Mouse (Mus musculus): ENCODE results near the gene Tceal1. TPM values are rescaled to one million over a fixed set of nuclear protein-coding genes. Genes with fewer than 3 reads are reported as not detected.

The Tceal1 gene
- polyA plus RNA-seq, 1 experiment from 2014 or later, result 11.5 TPM

DNA sequence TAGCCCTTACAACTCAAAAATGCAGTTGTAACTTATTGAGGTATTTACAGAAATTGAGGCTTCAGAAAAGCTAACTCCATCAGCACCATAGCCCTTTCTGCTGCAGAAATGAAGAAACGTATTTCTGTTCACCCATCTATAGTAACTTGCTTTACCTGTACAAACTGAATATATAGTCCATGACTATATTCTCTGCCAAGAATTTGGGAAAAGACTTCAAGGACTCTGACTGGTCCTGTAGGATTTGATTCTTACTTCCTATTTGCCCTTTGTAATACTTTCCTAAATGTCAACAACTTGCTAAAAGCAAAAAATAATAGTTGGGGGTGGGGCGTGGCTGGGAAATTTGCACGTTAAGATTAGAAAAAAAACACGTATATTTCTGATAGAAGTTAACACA, 24.2 kb downstream of the Tceal1 start:
- Histone ChIP-seq H3K4me3 (no peak overlapping the region), H3K9ac (no peak overlapping the region), H3K27ac (no peak overlapping the region), H3K4me2 (no peak overlapping the region), H3K27me3 (no peaks in the 10 kb centered on the region), H3K4me1 (no peaks in the 10 kb centered on the region), H3K9me3 (no peaks in the 10 kb centered on the region), H3K36me3 (peaks cover 10% of the 10 kb centered on the region; the same call in 1 of the 2 replicates)
- 73% methylated on average over 4 of the region's 4 CpGs for WGBS
- ATAC-seq (ENCODE audit: borderline replicate concordance, extremely low read depth, low FRiP score, low TSS enrichment), result no peak

DNA sequence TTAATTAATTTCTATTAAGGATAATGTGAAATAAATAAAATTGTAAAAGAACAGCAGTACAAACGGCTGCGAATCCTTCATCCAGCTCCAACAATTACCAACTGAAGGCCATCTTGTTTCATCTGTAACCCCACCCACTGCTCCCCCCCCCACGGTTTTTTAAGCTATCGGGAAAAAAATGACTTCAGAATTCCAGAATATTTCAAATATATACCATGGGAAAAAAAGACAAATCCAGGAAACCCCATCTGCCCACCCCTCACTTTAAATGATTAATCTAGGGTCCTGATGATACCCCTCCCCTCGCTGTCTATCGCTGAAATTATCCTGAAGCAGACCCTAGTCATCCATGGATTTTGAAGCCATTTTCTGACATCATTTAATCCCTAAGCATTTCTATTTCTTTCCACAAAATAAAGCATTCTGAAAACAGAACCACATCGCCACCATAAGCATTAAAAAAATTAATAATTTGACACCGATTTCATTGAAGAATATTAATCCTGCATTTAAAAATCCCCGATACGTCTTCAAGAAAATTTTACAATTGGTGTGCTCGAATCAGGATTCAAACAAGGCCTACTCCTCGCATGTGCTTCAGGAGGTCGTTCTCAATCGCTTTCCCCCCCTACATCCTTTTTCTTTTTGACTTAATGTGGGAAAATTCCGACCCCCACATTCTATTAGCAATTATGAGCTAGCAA, 32.5 kb downstream of the Tceal1 start:
- peak overlapping the region; percentile 63 for H3K9ac ChIP-seq
- peak overlapping the region; percentile 56; the same call in 1 of the 2 replicates for H3K4me2 ChIP-seq
- H3K27ac ChIP-seq, result peak overlapping the region; percentile 84
- H3K9me3 ChIP-seq, result no peaks in the 10 kb centered on the region
- H3K36me3 ChIP-seq, result peaks cover 11% of the 10 kb centered on the region; the same call in 1 of the 2 replicates
- no peak for ATAC-seq (ENCODE audit: borderline replicate concordance, extremely low read depth, low FRiP score, low TSS enrichment)
- no peaks in the 10 kb centered on the region for H3K27me3 ChIP-seq
- WGBS, result 17% methylated on average over 15 of the region's 15 CpGs
- H3K4me3 ChIP-seq, result peak overlapping the region; percentile 53
- H3K4me1 ChIP-seq, result 0 out of 2 replicates have a peak, but pooled peaks cover 8% of the 10 kb centered on the region

DNA sequence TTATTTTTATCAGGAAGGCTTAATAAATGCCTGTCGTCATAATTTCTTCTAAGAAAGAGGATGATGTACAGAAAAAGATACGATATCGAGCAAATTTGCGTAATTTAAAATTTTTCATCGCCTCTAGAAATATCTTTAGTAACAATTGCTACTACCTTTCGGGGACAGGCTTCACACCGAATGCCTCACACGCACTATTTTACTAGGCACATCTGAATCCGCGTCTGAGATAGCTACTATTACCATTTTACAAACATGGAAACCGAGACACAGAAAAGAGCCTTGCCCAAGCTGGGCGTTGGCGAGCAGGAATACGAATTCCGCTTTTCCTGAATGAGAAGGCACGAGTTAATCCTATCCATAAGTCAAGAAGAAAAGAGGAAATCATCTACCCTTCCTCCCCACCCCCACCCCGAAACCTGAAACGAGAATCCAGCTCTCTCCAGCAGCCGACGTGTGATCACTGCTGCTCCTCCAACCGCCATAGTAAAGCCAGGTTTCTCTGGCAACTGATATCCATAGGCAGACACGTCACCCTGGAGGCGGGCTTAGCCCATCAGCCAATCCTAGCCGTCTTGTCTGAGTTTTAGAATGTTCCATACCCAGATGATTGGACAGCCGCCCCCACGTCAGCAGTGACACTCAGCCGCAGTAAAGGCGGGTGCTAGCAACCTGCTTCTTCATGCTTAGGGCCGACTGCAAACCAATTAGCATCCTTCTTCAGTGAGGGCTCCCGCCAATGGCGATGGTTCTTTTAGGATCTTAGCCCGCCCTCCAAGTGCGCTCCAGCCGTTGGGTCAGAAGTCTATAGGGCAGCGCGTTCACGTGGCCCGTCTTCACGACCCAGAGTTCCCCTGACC, 33.2 kb downstream of the Tceal1 start:
- no peaks in the 10 kb centered on the region for H3K9me3 ChIP-seq
- WGBS, result 14% methylated on average over 39 of the region's 39 CpGs
- H3K27me3 ChIP-seq, result no peaks in the 10 kb centered on the region
- no peak overlapping the region for H3K4me2 ChIP-seq
- peak; percentile 98 for ATAC-seq (ENCODE audit: borderline replicate concordance, extremely low read depth, low FRiP score, low TSS enrichment)
- H3K36me3 ChIP-seq, result peaks cover 8% of the 10 kb centered on the region; the same call in 1 of the 2 replicates
- H3K4me3 ChIP-seq, result peak overlapping the region; percentile 53
- 0 out of 2 replicates have a peak, but pooled peaks cover 8% of the 10 kb centered on the region for H3K4me1 ChIP-seq
- peak overlapping the region; percentile 94 for H3K27ac ChIP-seq
- H3K9ac ChIP-seq, result peak overlapping the region; percentile 63

DNA sequence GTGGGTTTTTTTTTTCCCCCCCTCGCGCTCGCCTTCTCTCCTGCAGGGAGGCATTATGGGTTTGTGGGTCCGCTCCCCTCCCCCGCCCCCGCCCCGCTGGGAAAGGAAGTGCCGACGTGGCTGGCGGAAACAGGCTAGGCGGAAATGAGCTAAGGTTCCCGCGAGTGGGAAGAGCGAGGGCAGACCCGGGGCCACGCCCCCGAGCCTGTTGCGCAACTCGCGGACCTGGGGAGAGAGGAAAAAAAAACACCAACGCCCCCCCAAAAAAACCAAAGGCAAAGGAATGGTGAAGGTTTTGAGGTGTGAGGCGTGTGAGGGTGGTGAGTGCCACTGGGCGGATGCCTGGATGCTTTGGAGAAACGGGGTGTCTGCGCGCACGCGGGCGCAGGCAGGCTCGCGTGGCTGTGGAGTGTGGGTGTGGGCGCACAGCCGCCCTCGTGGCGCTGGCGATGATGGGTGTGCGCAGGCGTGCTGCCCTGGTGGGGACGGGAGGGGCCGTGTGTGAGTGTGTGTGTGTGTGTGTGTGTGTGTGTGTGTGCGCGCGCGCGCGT, 33.9 kb downstream of the Tceal1 start:
- Histone ChIP-seq H3K9ac (peak overlapping the region; percentile 52), H3K4me2 (peak overlapping the region; percentile 55), H3K4me3 (peak overlapping the region; percentile 53), H3K27ac (peak overlapping the region; percentile 94), H3K36me3 (peaks cover 5% of the 10 kb centered on the region; the same call in 1 of the 2 replicates), H3K27me3 (no peaks in the 10 kb centered on the region), H3K9me3 (no peaks in the 10 kb centered on the region), H3K4me1 (0 out of 2 replicates have a peak, but pooled peaks cover 8% of the 10 kb centered on the region)
- peak; percentile 78 for ATAC-seq (ENCODE audit: borderline replicate concordance, extremely low read depth, low FRiP score, low TSS enrichment)
- 17% methylated on average over 43 of the region's 46 CpGs for WGBS

DNA sequence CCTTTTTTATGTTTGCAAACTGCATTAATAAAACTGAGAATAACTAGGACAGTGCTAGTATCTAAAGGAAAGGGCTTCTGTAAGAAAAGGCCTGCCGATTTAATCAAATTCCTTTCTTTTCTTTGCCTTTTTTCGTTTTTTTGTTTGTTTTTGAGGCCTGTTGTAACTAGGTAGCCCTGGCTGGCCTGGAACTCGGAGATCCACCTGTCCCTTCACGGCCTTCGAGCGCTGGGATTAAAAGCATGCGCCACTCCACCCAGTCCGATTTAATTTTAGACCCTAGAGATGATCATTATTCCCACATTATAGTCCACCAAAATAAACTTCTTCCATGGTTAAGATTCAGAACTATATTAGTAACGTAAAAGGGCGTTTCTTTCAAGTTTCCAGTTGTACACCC, 34.5 kb downstream of the Tceal1 start:
- Histone ChIP-seq H3K9ac (peak overlapping the region; percentile 52), H3K4me3 (peak overlapping the region; percentile 53), H3K4me2 (peak overlapping the region; percentile 55), H3K36me3 (peaks cover 5% of the 10 kb centered on the region; the same call in 1 of the 2 replicates), H3K27ac (peak overlapping the region; percentile 94), H3K9me3 (no peaks in the 10 kb centered on the region), H3K27me3 (no peaks in the 10 kb centered on the region), H3K4me1 (0 out of 2 replicates have a peak, but pooled peaks cover 8% of the 10 kb centered on the region)
- WGBS, result 21% methylated on average over 10 of the region's 10 CpGs
- no peak for ATAC-seq (ENCODE audit: borderline replicate concordance, extremely low read depth, low FRiP score, low TSS enrichment)

DNA sequence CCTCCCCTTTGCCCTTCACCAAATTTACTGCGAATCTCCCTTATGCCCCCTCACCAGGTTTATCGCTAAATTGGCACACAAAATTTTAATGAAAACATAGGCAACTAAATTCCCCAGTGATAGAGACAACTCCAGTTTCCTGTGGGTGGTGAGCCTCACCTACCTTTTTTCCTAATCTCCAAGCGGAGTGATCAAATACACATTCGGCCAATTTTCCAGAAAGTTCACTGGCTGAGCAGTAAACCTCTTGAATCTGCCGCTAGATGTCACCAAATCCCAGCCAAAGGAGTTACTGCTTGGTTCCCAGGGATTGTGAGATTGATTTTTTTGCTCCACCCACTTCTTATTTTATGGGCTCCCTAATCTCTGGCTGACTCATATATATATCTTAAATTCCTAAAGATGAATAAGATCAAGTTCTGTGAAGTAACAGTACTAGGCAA, 34.9 kb downstream of the Tceal1 start:
- no peaks in the 10 kb centered on the region for H3K27me3 ChIP-seq
- H3K9me3 ChIP-seq, result no peaks in the 10 kb centered on the region
- H3K4me2 ChIP-seq, result peak overlapping the region; percentile 55
- H3K36me3 ChIP-seq, result peaks cover 5% of the 10 kb centered on the region; the same call in 1 of the 2 replicates
- H3K4me1 ChIP-seq, result 0 out of 2 replicates have a peak, but pooled peaks cover 8% of the 10 kb centered on the region
- peak overlapping the region; percentile 94 for H3K27ac ChIP-seq
- ATAC-seq (ENCODE audit: borderline replicate concordance, extremely low read depth, low FRiP score, low TSS enrichment), result no peak
- WGBS, result 19% methylated on average over 5 of the region's 5 CpGs
- peak overlapping the region; percentile 53 for H3K4me3 ChIP-seq
- peak overlapping the region; percentile 52 for H3K9ac ChIP-seq

DNA sequence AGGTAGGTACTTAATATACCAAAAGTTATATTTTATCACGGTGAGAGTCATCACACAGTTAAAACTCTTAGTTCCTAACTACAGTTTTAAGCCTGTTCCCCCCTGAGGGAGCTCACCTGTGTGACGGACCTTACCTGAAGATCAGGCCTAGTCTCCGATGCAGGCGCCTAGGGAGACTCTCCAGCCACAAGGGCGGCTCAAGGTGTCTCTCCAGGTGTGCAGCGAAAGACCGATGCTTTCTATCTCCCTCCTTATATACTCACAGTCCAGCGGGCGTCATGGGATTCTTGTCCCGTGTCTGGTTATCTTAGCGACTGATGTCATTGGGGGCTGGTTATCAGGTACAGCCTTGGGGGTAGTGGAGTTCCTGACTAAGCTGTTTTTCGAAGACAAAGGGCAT, 35.7 kb downstream of the Tceal1 start, which contains the start of gene Morf4l2:
Gene Morf4l2 (minus strand): TSS at position 232 of the 400 bp plus-strand sequence.
- 77% methylated on average over 12 of the region's 12 CpGs for WGBS
- H3K9me3 ChIP-seq, result no peaks in the 10 kb centered on the region
- H3K9ac ChIP-seq, result peak within 1 kb of the TSS; percentile 52
- H3K4me3 ChIP-seq, result peak within 1 kb of the TSS; percentile 53
- H3K4me1 ChIP-seq, result 0 out of 2 replicates have a peak, but pooled peaks cover 6% of the 10 kb centered on the region
- no peak for ATAC-seq (ENCODE audit: borderline replicate concordance, extremely low read depth, low FRiP score, low TSS enrichment)
- no peaks in the 10 kb centered on the region for H3K27me3 ChIP-seq
- peak within 1 kb of the TSS; percentile 94 for H3K27ac ChIP-seq
- H3K4me2 ChIP-seq, result peak within 1 kb of the TSS; percentile 55
- peaks cover 4% of the 10 kb centered on the region; the same call in 1 of the 2 replicates for H3K36me3 ChIP-seq

DNA sequence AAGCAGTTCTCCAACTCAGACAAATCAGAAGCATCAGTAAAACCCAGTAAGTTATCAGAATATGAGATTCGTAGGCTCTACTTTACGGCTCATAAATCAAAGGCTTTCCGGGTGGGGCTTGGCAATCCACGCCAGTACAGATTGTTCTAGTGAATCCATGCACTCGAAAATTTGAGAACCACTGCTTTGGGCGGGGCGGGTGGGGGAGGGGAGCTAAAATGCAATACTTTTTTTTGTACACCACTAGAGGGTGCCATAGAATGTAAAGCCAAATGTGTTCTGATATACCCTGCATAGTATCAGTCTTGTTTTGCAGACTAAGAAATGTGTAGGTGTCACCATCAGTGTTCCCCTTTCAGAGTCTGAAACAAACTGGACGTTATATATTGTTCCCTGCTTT, 36.9 kb downstream of the Tceal1 start:
- Histone ChIP-seq H3K4me2 (no peak overlapping the region), H3K4me1 (no peaks in the 10 kb centered on the region), H3K27me3 (no peaks in the 10 kb centered on the region), H3K9ac (no peak overlapping the region), H3K9me3 (no peaks in the 10 kb centered on the region), H3K27ac (no peak overlapping the region), H3K4me3 (no peak overlapping the region), H3K36me3 (no peaks in the 10 kb centered on the region)
- ATAC-seq (ENCODE audit: borderline replicate concordance, extremely low read depth, low FRiP score, low TSS enrichment), result no peak
- 70% methylated on average over 8 of the region's 8 CpGs for WGBS

DNA sequence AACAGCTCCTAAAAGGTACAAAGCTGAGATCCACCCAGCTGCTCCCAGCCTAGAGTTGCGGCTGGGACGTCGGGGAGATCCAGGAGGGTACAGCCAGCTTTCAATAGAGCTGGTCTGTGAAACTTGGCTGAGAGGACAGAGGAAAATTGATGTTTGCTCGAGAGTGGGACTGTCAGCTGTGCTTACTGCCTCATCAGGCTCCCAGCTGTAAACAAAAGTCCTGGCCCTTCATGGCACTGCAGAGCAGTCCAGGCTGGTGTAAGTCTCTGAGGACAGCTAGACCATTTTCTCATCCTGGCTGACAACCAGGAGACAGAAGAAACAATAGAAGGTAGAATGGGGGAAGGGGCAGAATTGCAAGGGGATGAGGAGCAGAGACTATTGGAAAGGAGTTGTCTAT, 41.5 kb downstream of the Tceal1 start:
- Histone ChIP-seq H3K4me3 (no peak overlapping the region), H3K27ac (no peak overlapping the region), H3K36me3 (no peaks in the 10 kb centered on the region), H3K4me1 (no peaks in the 10 kb centered on the region), H3K27me3 (no peaks in the 10 kb centered on the region), H3K9me3 (no peaks in the 10 kb centered on the region), H3K4me2 (no peak overlapping the region), H3K9ac (no peak overlapping the region)
- 88% methylated on average over 4 of the region's 4 CpGs for WGBS
- ATAC-seq (ENCODE audit: borderline replicate concordance, extremely low read depth, low FRiP score, low TSS enrichment), result no peak

DNA sequence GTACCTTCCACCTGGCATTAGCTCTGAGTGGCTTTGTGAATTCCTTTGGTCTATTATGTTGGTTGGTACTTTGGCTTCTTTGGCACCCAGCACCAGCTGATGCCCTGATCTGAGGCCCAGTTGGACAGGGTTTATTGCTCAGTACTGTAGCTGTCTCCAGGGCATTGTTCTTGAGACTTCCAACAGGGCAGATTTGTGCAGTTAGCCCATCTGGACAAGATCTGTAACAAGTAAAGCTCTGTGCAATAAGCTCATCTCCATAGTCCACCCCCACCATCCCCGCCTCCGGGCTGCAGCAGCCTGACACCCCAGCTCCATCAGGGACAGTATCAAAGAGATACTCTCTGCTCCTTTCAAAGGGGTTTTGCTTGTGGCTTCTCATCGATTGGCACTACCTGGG, 47.7 kb downstream of the Tceal1 start:
- H3K27me3 ChIP-seq, result no peaks in the 10 kb centered on the region
- no peak for ATAC-seq (ENCODE audit: borderline replicate concordance, extremely low read depth, low FRiP score, low TSS enrichment)
- no peaks in the 10 kb centered on the region for H3K9me3 ChIP-seq
- no peaks in the 10 kb centered on the region for H3K36me3 ChIP-seq
- no peak overlapping the region for H3K4me2 ChIP-seq
- no peaks in the 10 kb centered on the region for H3K4me1 ChIP-seq
- H3K27ac ChIP-seq, result no peak overlapping the region
- no peak overlapping the region for H3K9ac ChIP-seq
- H3K4me3 ChIP-seq, result no peak overlapping the region
- WGBS, result 82% methylated on average over 3 of the region's 3 CpGs

Data from lung, embryonic 15.5 days (tissue).